Mouse (Mus musculus): Measurements from ENCODE around the gene Epdr1.
A peak's percentile ranks its signal among the peaks of the same experiment; 100 is the strongest.

Gene Epdr1

DNA sequence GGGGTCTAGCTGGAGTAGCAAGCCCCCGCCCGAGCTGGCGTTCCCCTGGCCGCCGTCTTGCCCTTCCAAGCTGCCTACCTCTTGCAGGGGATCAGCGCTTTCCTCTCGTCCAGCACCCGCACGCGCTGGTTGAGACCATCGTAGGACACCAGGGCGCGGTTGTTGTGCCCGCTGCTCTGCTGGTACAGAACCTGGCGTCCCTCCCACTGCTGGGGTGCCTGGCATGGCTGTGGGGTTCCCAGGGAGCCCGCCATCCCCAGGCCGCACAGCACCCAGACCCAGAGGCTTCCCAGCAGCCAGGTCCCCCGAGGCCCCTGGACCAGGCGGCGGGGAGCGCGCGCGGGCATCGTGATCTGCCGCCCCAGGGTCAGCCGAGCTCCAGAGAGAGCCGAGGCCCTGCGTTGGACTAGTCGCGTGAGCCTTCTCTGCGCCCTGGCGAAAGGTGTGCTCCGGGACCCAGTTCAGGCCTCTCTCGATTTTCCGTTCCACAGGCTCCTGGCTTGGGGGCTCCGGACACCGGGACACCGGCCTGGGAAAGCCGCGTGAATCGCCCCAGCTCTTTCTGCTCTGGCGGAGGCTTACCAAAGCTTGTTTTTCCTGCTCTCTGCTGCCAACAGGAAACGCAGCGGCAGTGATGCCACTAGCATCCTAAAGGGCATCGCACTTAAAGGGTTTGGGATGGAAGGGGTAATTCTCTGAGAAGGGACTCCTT is at the start of gene Epdr1:
TSS of gene Epdr1 (minus strand) at position 712 of the 712 bp plus-strand sequence.
- DNase-seq: peak; percentile 11

- no peak for DNase-seq
Observed at GRCm38 (mm10) chr13:19668355-19669140, 48.8 kb upstream of the Epdr1 start.

GRCm38 (mm10) chr13:19652405-19652804 is 32.7 kb upstream of the Epdr1 start:
- DNase-seq: no peak

DNA sequence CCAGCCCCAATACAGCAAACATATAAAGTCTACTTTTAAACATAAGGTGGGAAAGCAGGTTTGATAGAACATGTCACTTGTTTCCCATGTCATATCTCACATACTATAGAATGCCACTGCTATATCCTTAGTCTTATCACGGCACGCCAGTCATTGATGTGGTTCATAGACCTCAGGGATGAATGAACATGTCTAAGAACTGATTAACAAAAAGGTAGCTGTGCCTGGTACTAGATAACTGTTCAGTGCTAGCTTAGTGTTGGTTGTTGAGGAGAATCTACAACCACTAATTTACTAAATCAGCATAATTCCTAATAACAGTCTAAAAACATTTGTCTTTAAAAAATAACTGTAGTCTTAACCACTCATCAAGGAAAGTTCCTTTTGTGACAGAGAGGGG is 30.1 kb upstream of the Epdr1 start:
- no peak for DNase-seq

- no peak for DNase-seq
Observed at GRCm38 (mm10) chr13:19644225-19644624, 24.5 kb upstream of the Epdr1 start.

DNA sequence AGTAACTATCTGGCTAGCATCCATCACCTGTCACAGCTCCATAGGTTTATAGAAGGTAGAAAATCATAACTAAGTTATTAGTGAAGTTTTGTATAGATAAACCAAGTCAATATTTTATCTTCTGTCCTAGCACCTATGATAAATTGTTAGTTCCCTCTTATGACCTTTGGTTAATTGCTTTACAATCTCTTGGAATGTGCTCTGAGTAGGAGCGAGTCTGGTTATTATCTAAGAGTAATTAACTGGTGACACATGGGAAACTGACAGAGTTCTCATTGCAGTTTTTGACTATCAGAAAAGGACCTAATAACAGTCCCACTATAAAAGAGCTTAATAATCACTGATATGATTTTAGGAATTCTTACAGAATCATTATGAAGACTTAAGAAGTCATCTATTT is 23.8 kb upstream of the Epdr1 start:
- no peak for DNase-seq

DNA sequence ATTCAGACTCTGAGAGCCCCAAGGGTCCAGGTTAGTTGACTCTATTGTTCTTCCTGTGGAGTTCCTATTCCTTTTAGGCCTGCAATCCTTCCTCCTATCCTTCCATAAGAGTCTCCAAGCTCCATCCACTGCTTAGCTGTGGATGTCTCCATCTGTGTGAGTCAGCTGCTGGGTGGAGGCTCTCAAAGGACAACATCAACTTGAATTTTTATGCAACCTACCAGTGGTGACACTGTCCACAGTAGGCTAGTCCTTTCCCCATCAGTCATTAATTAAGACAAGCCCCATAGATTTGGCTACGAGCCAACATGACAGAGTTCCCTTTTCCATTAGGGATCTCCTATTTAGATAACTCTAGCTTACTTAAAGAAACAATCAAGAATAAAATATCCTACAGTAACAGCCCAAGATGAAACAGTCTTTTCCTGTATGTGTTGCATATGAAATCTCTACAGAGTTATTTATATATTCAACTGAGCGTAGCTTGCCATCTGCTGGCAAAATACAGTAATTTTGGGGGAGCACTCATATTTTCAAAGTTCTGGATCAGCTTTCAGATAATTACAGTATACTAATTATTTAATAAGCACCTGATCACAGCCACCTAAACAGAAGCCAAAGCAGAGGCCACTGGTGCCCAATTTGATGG is 20.6 kb upstream of the Epdr1 start:
- DNase-seq: no peak

GRCm38 (mm10) chr13:19636131-19636530 is 16.4 kb upstream of the Epdr1 start:
- DNase-seq: no peak

DNA sequence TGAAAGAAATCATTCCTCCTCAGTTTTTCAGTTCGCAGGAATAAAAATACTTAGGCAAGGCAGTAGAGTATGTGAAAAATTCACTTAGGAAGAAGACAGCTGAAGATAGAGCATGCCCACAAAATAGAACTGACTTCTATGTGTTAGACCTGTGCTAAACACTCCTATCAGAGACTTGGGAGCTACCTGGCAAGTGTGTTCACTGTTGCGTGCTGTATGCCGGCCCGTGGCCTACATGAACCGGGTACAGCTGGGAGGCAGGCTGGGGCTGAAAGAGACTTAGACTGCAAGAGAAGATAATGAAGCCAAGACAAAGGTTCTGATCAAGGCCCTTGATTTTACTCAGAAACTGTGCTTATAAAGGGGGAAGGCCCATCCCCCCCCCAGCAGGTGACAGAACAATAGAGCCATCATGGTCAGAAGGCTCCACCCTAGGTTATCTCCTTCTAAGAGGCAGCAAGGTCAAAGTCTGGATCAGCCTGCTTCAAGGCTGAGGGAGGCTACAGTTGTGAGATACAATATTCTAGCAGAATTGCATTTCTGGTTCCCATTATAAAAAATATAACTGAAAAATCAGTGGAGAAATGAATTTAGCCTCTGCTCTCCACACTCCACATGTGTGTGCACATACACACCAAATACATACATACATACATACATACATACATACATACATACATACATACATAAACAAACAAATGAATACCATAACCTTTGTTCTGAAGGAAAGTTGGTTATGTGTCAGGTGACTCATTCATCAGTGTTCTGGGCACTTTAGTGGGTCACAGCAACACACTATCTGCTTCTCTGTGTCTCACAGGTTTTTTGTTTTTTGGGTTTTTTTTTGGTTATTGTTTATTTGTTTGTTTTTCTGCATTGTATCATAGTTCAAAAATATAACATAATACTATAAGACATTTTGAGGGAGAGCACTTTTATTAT is 11.3 kb upstream of the Epdr1 start:
- DNase-seq: no peak

DNA sequence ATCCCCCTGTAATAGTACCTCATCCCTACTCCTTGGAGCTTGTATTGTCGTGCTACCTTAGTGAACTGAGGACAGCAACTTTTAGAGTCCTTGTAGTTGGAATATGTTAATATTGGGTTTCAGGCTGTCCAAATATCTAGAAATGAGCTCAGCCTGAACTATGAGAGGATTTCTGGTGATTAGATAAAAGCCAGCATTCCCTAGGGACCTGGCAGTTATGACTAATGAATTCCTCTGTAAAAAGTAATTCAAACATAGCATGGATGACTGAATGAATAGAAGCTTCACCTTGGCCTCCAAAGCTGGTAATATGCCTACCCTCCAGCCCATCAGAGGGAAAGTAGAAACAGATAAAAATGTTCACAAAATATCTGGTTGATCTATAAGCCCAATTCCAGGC is 6.7 kb upstream of the Epdr1 start:
- no peak for DNase-seq

GRCm38 (mm10) chr13:19624632-19625320 is 5.0 kb upstream of the Epdr1 start:
- no peak for DNase-seq

DNA sequence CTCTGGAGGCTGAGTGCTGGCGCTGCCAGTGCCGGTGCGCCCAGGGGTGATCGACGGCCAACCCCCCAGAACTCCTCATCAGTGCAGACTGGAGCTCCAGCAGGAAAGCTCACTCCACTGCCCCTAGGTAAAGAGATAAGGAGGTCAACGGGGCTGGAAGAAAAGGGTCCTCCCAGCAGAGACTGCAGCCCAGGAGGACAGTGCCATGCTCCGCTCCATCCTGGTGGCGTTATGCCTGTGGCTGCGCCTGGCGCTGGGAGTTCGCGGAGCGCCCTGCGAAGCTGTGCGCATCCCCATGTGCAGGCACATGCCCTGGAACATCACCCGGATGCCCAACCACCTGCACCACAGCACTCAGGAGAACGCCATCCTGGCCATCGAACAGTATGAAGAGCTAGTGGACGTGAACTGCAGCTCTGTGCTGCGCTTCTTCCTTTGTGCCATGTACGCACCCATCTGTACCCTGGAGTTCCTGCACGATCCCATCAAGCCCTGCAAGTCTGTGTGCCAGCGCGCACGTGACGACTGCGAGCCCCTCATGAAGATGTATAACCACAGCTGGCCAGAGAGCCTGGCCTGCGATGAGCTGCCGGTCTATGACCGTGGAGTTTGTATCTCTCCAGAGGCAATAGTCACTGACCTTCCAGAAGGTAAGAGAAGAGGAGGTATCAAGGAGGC is 3.6 kb upstream of the Epdr1 start:
- no peak for DNase-seq

DNA sequence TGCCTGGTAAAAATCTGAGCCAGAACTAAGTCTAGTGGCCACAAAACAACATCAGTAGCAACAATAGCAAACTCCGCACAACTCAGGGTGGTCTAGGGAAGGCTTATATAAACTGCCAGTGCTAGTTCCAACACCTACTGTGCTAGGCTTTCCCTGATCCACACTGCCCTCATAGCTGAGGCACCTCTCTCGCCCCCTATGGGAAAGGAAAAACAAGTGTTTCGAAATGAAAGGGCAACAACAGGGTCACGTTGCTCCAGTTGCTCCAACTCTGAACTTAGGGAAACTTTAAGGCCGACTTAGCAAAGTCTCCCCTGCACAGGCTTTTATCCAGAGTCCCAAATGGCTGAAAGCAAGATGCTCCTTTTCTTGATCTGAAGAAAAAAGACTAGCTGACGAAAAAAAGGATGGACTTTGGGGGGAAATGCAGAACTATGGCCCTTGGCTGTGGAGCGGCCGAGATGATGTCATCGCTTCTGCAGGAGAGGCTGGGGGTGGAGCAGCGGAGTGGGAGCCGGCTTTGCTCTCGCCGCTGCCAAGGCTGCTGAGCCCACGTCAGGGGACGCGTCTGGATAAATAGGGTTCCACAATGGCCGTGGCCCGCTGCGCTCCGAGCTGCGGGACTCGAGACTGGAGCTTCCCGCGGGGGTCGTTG is 3.0 kb upstream of the Epdr1 start, which contains the start of gene Sfrp4:
TSS of gene Sfrp4 (plus strand) at position 532 of the 655 bp plus-strand sequence.
- no peak for DNase-seq

DNA sequence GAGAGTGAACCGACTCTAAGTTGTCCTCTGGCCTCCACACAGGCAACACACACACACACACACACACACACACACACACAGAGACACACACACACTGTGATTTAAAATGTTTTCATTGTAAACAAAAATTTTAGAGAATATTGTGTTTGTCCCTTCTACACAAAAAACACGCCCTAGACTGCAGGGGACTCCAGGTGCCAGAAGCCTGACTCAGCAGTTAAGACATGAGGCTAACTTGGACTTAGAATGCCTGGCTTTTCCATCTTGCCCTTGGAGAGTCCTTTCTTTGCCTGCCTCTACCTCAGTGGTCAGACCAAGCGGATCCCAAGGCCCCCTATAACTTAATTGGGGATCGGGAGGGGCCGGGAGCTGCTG is 899 bp downstream of the Epdr1 start:
- no peak for DNase-seq

GRCm38 (mm10) chr13:19618081-19618480 is 1.6 kb downstream of the Epdr1 start:
- DNase-seq: no peak

- no peak for DNase-seq
Observed at GRCm38 (mm10) chr13:19614311-19614710, 5.4 kb downstream of the Epdr1 start.

- DNase-seq: no peak
Observed at GRCm38 (mm10) chr13:19613426-19613825, 6.3 kb downstream of the Epdr1 start.

DNA sequence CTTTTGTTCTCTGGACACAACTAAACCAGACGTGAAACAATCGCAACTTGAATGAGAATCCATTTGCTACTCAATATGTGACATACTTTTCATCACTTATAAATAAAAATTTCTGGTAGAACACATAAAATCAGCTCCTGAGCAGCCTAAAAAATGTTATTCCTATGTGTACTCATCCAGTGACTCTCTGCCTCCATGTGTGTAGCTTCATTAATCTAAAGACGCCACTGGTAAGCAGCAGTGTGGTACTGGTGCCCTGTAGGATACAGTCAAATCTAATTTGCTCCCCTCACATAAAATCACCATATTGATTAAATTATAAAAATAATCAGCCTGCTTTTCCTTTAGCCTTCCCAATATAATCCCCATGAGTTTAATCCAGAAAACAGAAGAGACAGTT is 6.8 kb downstream of the Epdr1 start:
- DNase-seq: no peak

GRCm38 (mm10) chr13:19612348-19612747 is 7.4 kb downstream of the Epdr1 start:
- DNase-seq: no peak

GRCm38 (mm10) chr13:19608120-19608519 is 11.6 kb downstream of the Epdr1 start:
- no peak for DNase-seq

DNA sequence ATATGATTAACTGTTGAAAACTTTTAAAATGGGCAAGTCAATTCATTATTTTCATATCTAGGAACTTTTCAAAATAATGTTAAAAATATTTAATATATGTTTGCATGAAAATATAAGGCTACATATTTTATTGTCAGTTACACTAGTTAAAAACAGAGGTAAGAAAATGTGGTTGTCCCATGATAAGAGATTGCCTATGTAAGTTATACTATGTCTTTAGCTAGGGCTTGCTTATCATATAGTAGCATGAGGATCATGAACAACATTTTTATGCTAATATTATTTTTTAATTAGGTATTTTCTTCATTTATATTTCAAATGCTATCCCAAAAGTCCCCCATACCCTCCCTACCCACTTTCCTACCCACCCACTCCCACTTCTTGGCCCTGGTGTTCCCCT is 14.8 kb downstream of the Epdr1 start:
- no peak for DNase-seq
